Mouse (Mus musculus): Measurements from ENCODE around the gene Nab1.

Gene Nab1

GRCm38 (mm10) chr1:52470811-52471489 is 29.5 kb downstream of the Nab1 start:
- no peak for DNase-seq

GRCm38 (mm10) chr1:52470326-52470725 is 30.2 kb downstream of the Nab1 start:
- no peak for DNase-seq

- DNase-seq: no peak
Observed at GRCm38 (mm10) chr1:52466518-52467120, 33.9 kb downstream of the Nab1 start.

GRCm38 (mm10) chr1:52465830-52466229 is 34.6 kb downstream of the Nab1 start:
- no peak for DNase-seq

- DNase-seq: no peak
Observed at GRCm38 (mm10) chr1:52465264-52465663, 35.2 kb downstream of the Nab1 start.

- DNase-seq: no peak
Observed at GRCm38 (mm10) chr1:52463305-52463704, 37.2 kb downstream of the Nab1 start.

GRCm38 (mm10) chr1:52456571-52456970 is 43.9 kb downstream of the Nab1 start:
- DNase-seq: no peak

- DNase-seq: no peak
Observed at GRCm38 (mm10) chr1:52454509-52455001, 45.9 kb downstream of the Nab1 start.

- no peak for DNase-seq
Observed at GRCm38 (mm10) chr1:52451360-52451759, 49.1 kb downstream of the Nab1 start.

- no peak for DNase-seq
Observed at GRCm38 (mm10) chr1:52435856-52436255, 64.6 kb downstream of the Nab1 start.

- DNase-seq: no peak
Observed at GRCm38 (mm10) chr1:52434085-52434484, 66.4 kb downstream of the Nab1 start.

- DNase-seq: no peak
Observed at GRCm38 (mm10) chr1:52431806-52432205, 68.7 kb downstream of the Nab1 start.

- DNase-seq: no peak
Observed at GRCm38 (mm10) chr1:52430606-52431005, 69.9 kb downstream of the Nab1 start.

- DNase-seq: no peak
Observed at GRCm38 (mm10) chr1:52430116-52430515, 70.4 kb downstream of the Nab1 start.

GRCm38 (mm10) chr1:52427841-52428464 is 72.5 kb downstream of the Nab1 start:
- no peak for DNase-seq

- DNase-seq: no peak
Observed at GRCm38 (mm10) chr1:52423846-52424245, 76.6 kb downstream of the Nab1 start.

GRCm38 (mm10) chr1:52423057-52423456 is 77.4 kb downstream of the Nab1 start:
- DNase-seq: no peak

- no peak for DNase-seq
Observed at GRCm38 (mm10) chr1:52422137-52422536, 78.3 kb downstream of the Nab1 start.

- DNase-seq: no peak
Observed at GRCm38 (mm10) chr1:52421623-52422022, 78.9 kb downstream of the Nab1 start.

- no peak for DNase-seq
Observed at GRCm38 (mm10) chr1:52419088-52419819, 81.2 kb downstream of the Nab1 start.
